Mouse (Mus musculus): ENCODE data around the gene Dpep2nb.

Dpep2nb gene

GRCm38 (mm10) chr8:105957813-105958212 lies 48.0 kb downstream of the Dpep2nb start:
- peak; percentile 49 for DNase-seq

- no peak for DNase-seq
These were observed 49.2 kb downstream of the Dpep2nb start for GRCm38 (mm10) chr8:105956556-105956955.

DNA sequence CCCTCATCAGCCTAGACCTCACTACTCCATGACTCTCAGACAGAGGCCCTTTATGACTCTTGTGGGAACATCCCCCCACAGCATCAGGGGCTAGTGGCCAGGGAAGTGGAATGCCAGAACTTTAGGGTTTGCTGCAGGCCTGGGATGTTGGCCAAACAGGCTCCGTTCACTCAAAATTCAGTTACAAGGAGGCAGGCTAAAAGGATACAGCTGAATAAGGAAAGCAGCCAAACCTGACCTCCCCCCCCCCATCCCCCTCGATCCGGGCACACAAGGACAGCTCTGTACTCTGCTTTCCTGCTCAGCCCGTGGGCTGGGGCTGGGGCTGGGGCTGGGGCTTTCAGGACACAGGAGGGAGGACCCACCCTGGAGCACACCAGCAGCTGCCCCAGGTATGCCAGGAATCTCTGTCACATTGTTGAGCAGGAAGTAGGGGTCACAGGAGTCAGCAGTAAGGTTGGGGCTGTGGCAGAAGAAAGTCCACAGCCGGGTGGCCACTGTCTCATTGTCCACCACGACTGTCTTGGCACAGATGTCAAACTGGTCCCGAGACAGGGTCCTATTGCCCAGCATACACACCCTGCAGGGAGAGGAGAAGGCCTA lies 54.6 kb downstream of the Dpep2nb start:
- peak; percentile 38 for DNase-seq

GRCm38 (mm10) chr8:105949350-105949749 lies 56.4 kb downstream of the Dpep2nb start:
- DNase-seq = no peak

All from kidney, adult 18-20 months (tissue).